Mouse (Mus musculus): ENCODE data around the gene Lgi4. TPM values are rescaled to one million over a fixed set of nuclear protein-coding genes. Genes with fewer than 3 reads are reported as not detected.

The Lgi4 gene
- polyA plus RNA-seq, 1 experiment from 2014 or later = 1.7 TPM

GRCm38 (mm10) chr7:31055354-31055824 lies 3.8 kb upstream of the Lgi4 start:
- no peaks in the 10 kb centered on the region for H3K9me3 ChIP-seq (replicated peaks; ENCODE audit: control insufficient read depth, low read length)
- peaks cover 31% of the 10 kb centered on the region for H3K27me3 ChIP-seq (ENCODE audit: control insufficient read depth, insufficient read depth, low read length)
- H3K9ac ChIP-seq (ENCODE audit: low read length) = peak overlapping the region; percentile 65
- peak overlapping the region; percentile 53 for H3K4me2 ChIP-seq (ENCODE audit: low read depth, low read length)
- H3K36me3 ChIP-seq (ENCODE audit: control insufficient read depth, insufficient read depth, low read length) = no peaks in the 10 kb centered on the region
- H3K27ac ChIP-seq (ENCODE audit: low read length) = peak overlapping the region; percentile 86
- WGBS = 7% methylated on average over 10 of the region's 10 CpGs
- peak; percentile 86 for ATAC-seq (ENCODE audit: insufficient read depth, low FRiP score)
- peak overlapping the region; percentile 49 for H3K4me3 ChIP-seq (replicated peaks; ENCODE audit: low read length)
- H3K4me1 ChIP-seq (ENCODE audit: control insufficient read depth, insufficient read depth, low read length) = peaks cover 34% of the 10 kb centered on the region

DNA sequence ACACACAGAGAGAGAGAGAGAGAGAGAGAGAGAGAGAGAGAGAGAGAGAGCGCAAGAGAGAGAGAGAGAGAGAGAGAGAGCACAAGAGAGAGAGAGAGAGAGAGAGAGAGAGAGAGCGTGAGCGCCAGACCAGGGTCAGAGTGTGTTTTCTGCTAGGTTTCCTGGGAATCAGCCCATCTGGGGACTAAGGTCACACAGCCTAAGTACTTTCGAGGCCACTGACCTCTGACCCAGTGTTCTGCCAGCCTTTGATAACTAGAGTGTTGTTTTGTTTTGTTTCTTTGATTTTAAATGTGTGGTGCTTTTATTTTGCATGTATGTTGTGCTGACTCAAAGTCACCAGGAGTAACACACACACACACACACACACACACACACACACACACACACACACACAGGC lies 3.3 kb upstream of the Lgi4 start:
- H3K4me1 ChIP-seq (ENCODE audit: control insufficient read depth, insufficient read depth, low read length) = peaks cover 29% of the 10 kb centered on the region
- H3K4me2 ChIP-seq (ENCODE audit: low read depth, low read length) = peak overlapping the region; percentile 53; the same call in 1 of the 2 replicates
- no peak for ATAC-seq (ENCODE audit: insufficient read depth, low FRiP score)
- H3K36me3 ChIP-seq (ENCODE audit: control insufficient read depth, insufficient read depth, low read length) = no peaks in the 10 kb centered on the region
- WGBS = 22% methylated on average over 3 of the region's 4 CpGs
- no peaks in the 10 kb centered on the region for H3K9me3 ChIP-seq (replicated peaks; ENCODE audit: control insufficient read depth, low read length)
- peaks cover 27% of the 10 kb centered on the region for H3K27me3 ChIP-seq (ENCODE audit: control insufficient read depth, insufficient read depth, low read length)
- H3K9ac ChIP-seq (ENCODE audit: low read length) = no peak overlapping the region
- H3K4me3 ChIP-seq (replicated peaks; ENCODE audit: low read length) = no peak overlapping the region
- peak overlapping the region; percentile 48; the same call in 1 of the 2 replicates for H3K27ac ChIP-seq (ENCODE audit: low read length)

DNA sequence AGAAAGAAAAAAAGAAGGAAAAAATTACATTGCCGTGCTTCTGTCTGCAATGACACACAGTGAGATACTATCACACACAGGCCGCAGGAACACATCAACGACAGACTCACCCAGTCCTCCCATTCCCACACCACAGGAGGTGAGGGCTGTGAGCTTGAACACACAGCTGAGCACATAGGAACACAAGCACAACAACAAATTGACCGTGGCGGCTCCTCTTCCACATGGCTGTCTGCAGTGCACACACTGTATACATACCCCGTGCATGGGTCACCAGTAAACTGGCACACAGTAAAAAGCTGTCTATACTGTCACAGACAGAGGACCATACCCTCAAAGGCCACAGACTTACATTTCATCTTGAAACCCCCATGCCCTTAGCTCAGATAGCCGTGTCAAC lies 2.7 kb upstream of the Lgi4 start:
- H3K4me1 ChIP-seq (ENCODE audit: control insufficient read depth, insufficient read depth, low read length) = peaks cover 23% of the 10 kb centered on the region
- 72% methylated on average over 7 of the region's 7 CpGs for WGBS
- 0 out of 2 replicates have a peak overlapping the region, but pooled peaks have one; percentile 48 for H3K27ac ChIP-seq (ENCODE audit: low read length)
- no peak overlapping the region for H3K9ac ChIP-seq (ENCODE audit: low read length)
- no peak overlapping the region for H3K4me3 ChIP-seq (replicated peaks; ENCODE audit: low read length)
- no peak for ATAC-seq (ENCODE audit: insufficient read depth, low FRiP score)
- no peaks in the 10 kb centered on the region for H3K9me3 ChIP-seq (replicated peaks; ENCODE audit: control insufficient read depth, low read length)
- H3K27me3 ChIP-seq (ENCODE audit: control insufficient read depth, insufficient read depth, low read length) = peaks cover 21% of the 10 kb centered on the region
- no peaks in the 10 kb centered on the region for H3K36me3 ChIP-seq (ENCODE audit: control insufficient read depth, insufficient read depth, low read length)
- H3K4me2 ChIP-seq (ENCODE audit: low read depth, low read length) = no peak overlapping the region

DNA sequence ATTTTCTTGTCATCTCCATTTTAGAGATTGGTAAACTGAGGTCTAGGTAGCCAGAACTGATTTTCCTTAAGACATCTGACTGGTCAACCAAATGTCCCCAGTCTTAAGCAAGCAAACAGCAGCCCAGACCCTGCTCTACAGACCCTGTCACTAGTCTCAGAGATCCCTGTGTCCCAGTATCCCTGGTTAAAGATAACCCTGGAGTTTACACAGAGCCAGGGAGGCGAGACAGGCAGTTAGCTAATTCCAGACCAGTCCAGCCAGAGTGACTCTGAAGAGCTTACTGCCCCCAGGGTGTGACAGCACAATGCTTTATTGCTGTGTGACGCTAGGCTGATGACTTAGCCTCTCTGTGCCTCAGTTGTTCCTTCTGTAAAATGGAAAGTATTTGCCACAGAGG lies 2.1 kb upstream of the Lgi4 start, which contains the start of gene Fxyd1:
TSS of gene Fxyd1 (minus strand) at position 129 of the 400 bp plus-strand sequence.
- Histone ChIP-seq H3K27me3 (ENCODE audit: control insufficient read depth, insufficient read depth, low read length) (peaks cover 16% of the 10 kb centered on the region), H3K9me3 (replicated peaks; ENCODE audit: control insufficient read depth, low read length) (no peaks in the 10 kb centered on the region), H3K4me3 (replicated peaks; ENCODE audit: low read length) (no peak within 1 kb of the TSS), H3K4me2 (ENCODE audit: low read depth, low read length) (peak within 1 kb of the TSS; percentile 53; the same call in 1 of the 2 replicates), H3K27ac (ENCODE audit: low read length) (peak within 1 kb of the TSS; percentile 48; the same call in 1 of the 2 replicates), H3K36me3 (ENCODE audit: control insufficient read depth, insufficient read depth, low read length) (no peaks in the 10 kb centered on the region), H3K9ac (ENCODE audit: low read length) (no peak within 1 kb of the TSS), H3K4me1 (ENCODE audit: control insufficient read depth, insufficient read depth, low read length) (peaks cover 21% of the 10 kb centered on the region)
- ATAC-seq (ENCODE audit: insufficient read depth, low FRiP score) = no peak
- 77% methylated on average over 2 of the region's 2 CpGs for WGBS

GRCm38 (mm10) chr7:31057730-31058129 lies 1.4 kb upstream of the Lgi4 start:
- 67% methylated on average over 5 of the region's 5 CpGs for WGBS

GRCm38 (mm10) chr7:31058211-31058610 lies 931 bp upstream of the Lgi4 start:
- Histone ChIP-seq H3K4me3 (replicated peaks; ENCODE audit: low read length) (no peak overlapping the region), H3K9ac (ENCODE audit: low read length) (no peak overlapping the region), H3K4me2 (ENCODE audit: low read depth, low read length) (no peak overlapping the region), H3K36me3 (ENCODE audit: control insufficient read depth, insufficient read depth, low read length) (no peaks in the 10 kb centered on the region), H3K27me3 (ENCODE audit: control insufficient read depth, insufficient read depth, low read length) (peaks cover 5% of the 10 kb centered on the region), H3K9me3 (replicated peaks; ENCODE audit: control insufficient read depth, low read length) (no peaks in the 10 kb centered on the region), H3K4me1 (ENCODE audit: control insufficient read depth, insufficient read depth, low read length) (peaks cover 11% of the 10 kb centered on the region; the same call in 1 of the 2 replicates), H3K27ac (ENCODE audit: low read length) (no peak overlapping the region)
- ATAC-seq (ENCODE audit: insufficient read depth, low FRiP score) = no peak
- WGBS = 86% methylated on average over 6 of the region's 6 CpGs

More at GRCm38 (mm10) chr7:31057730-31058129, 1.4 kb upstream of the Lgi4 start:
- Histone ChIP-seq H3K9me3 (replicated peaks; ENCODE audit: control insufficient read depth, low read length) (no peaks in the 10 kb centered on the region), H3K4me1 (ENCODE audit: control insufficient read depth, insufficient read depth, low read length) (peaks cover 16% of the 10 kb centered on the region), H3K4me3 (replicated peaks; ENCODE audit: low read length) (no peak overlapping the region), H3K27me3 (ENCODE audit: control insufficient read depth, insufficient read depth, low read length) (peaks cover 10% of the 10 kb centered on the region), H3K36me3 (ENCODE audit: control insufficient read depth, insufficient read depth, low read length) (no peaks in the 10 kb centered on the region), H3K9ac (ENCODE audit: low read length) (no peak overlapping the region), H3K27ac (ENCODE audit: low read length) (no peak overlapping the region), H3K4me2 (ENCODE audit: low read depth, low read length) (no peak overlapping the region)
- ATAC-seq (ENCODE audit: insufficient read depth, low FRiP score) = no peak

DNA sequence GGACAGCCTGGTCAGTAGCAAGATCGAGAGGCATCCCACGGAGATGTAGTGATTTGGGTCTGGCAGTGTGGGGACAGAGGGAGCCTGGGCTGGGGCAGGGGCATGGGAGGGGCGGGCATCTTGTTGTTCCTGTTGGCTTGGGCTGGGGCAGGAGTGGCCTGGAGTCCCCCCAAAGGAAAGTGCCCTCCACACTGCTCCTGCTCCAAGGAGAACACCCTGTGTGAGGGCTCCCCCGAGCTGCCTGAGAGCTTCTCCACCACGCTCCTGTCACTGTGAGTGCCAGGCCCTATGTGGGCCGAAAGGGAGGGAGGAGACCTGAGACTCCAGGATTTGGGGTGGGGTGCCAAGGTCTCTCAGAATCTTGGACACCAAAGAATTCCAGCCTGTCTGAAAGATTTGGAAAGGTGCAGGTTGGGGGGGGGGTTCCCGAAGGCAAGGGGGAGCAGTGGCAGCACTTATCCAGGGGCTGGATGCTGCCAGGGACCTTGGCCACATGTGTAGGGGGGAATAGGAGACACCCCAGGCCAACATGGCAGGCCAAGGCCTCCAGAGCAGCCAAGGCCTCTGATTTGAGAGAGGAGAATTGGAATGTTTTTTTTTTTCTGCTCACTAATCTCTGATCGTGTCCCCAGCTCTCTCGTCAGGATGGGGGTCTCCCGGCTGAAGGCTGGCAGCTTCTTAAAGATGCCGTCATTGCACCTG lies 928 bp downstream of the Lgi4 start:
- Histone ChIP-seq H3K36me3 (ENCODE audit: control insufficient read depth, insufficient read depth, low read length) (no peaks in the 10 kb centered on the region), H3K9me3 (replicated peaks; ENCODE audit: control insufficient read depth, low read length) (no peaks in the 10 kb centered on the region), H3K27me3 (ENCODE audit: control insufficient read depth, insufficient read depth, low read length) (no peaks in the 10 kb centered on the region), H3K4me3 (replicated peaks; ENCODE audit: low read length) (no peak overlapping the region), H3K9ac (ENCODE audit: low read length) (peak overlapping the region; percentile 26; the same call in 1 of the 2 replicates), H3K4me1 (ENCODE audit: control insufficient read depth, insufficient read depth, low read length) (peaks cover 5% of the 10 kb centered on the region; the same call in 1 of the 2 replicates), H3K4me2 (ENCODE audit: low read depth, low read length) (no peak overlapping the region), H3K27ac (ENCODE audit: low read length) (no peak overlapping the region)
- 72% methylated on average over 11 of the region's 11 CpGs for WGBS
- ATAC-seq (ENCODE audit: insufficient read depth, low FRiP score) = no peak

- no peak overlapping the region for H3K9ac ChIP-seq (ENCODE audit: low read length)
- no peak overlapping the region for H3K4me2 ChIP-seq (ENCODE audit: low read depth, low read length)
- peaks cover 5% of the 10 kb centered on the region; the same call in 1 of the 2 replicates for H3K4me1 ChIP-seq (ENCODE audit: control insufficient read depth, insufficient read depth, low read length)
- ATAC-seq (ENCODE audit: insufficient read depth, low FRiP score) = no peak
- H3K4me3 ChIP-seq (replicated peaks; ENCODE audit: low read length) = no peak overlapping the region
- H3K9me3 ChIP-seq (replicated peaks; ENCODE audit: control insufficient read depth, low read length) = no peaks in the 10 kb centered on the region
- H3K27ac ChIP-seq (ENCODE audit: low read length) = no peak overlapping the region
- no peaks in the 10 kb centered on the region for H3K36me3 ChIP-seq (ENCODE audit: control insufficient read depth, insufficient read depth, low read length)
- WGBS = 88% methylated on average over 7 of the region's 7 CpGs
- H3K27me3 ChIP-seq (ENCODE audit: control insufficient read depth, insufficient read depth, low read length) = no peaks in the 10 kb centered on the region
Measured at GRCm38 (mm10) chr7:31060621-31061010, 1.5 kb downstream of the Lgi4 start.

GRCm38 (mm10) chr7:31063074-31063560 lies 4.0 kb downstream of the Lgi4 start:
- no peak overlapping the region for H3K27ac ChIP-seq (ENCODE audit: low read length)
- 84% methylated on average over 12 of the region's 12 CpGs for WGBS
- ATAC-seq (ENCODE audit: insufficient read depth, low FRiP score) = no peak
- H3K36me3 ChIP-seq (ENCODE audit: control insufficient read depth, insufficient read depth, low read length) = no peaks in the 10 kb centered on the region
- H3K9me3 ChIP-seq (replicated peaks; ENCODE audit: control insufficient read depth, low read length) = no peaks in the 10 kb centered on the region
- H3K4me1 ChIP-seq (ENCODE audit: control insufficient read depth, insufficient read depth, low read length) = peaks cover 7% of the 10 kb centered on the region; the same call in 1 of the 2 replicates
- H3K4me3 ChIP-seq (replicated peaks; ENCODE audit: low read length) = no peak overlapping the region
- no peak overlapping the region for H3K4me2 ChIP-seq (ENCODE audit: low read depth, low read length)
- H3K27me3 ChIP-seq (ENCODE audit: control insufficient read depth, insufficient read depth, low read length) = no peaks in the 10 kb centered on the region
- no peak overlapping the region for H3K9ac ChIP-seq (ENCODE audit: low read length)
